Mouse (Mus musculus) CH12.LX (cell line): ENCODE measurements around the gene Arhgap42. TPM values are rescaled to one million over a fixed set of nuclear protein-coding genes. Genes with fewer than 3 reads are reported as not detected.

Experiments
- DNase-seq: peaks from one replicate; pipeline ENCODE4 v3.0.0-alpha.2; 2013; ENCODE audit errors: extremely low read depth
- H3K27ac ChIP-seq: 2 replicates; pipeline ENCODE4 v1.5.1; 2012; ENCODE audit warnings: low read depth, mild to moderate bottlenecking, control low read depth, moderate library complexity; ENCODE audit not compliant: insufficient read depth
- H3K27me3 ChIP-seq: replicated peaks from 2 replicates; pipeline ENCODE3; 2012; ENCODE audit warnings: inconsistent platforms
- H3K36me3 ChIP-seq, 2 experiments: replicated peaks in 1 of 2; 2 replicates each; pipeline versions ENCODE3 to v1.6.1; 2012; ENCODE audit warnings: inconsistent platforms in 1 of 2, low read length in 1 of 2, mild to moderate bottlenecking in 1 of 2, mixed read lengths in 1 of 2, moderate library complexity in 1 of 2; ENCODE audit not compliant: control insufficient read depth in 1 of 2, insufficient read depth in 1 of 2
- H3K4me1 ChIP-seq, 2 experiments: 2 replicates each; pipeline ENCODE4 v1.6.1; 2012; ENCODE audit warnings: inconsistent platforms in 1 of 2, moderate library complexity in 1 of 2; ENCODE audit not compliant: insufficient read depth in 2 of 2, control insufficient read depth in 1 of 2
- H3K4me2 ChIP-seq: 2 replicates; pipeline ENCODE4 v1.6.1; 2012; ENCODE audit warnings: low read depth, mild to moderate bottlenecking, control low read depth; ENCODE audit not compliant: poor library complexity, insufficient read depth, severe bottlenecking
- H3K4me3 ChIP-seq, 3 experiments: fragments of 150-350 bp in 1 of 3; sonication (generic) in 1 of 3; replicated peaks in 1 of 3; 2 replicates each; pipeline versions ENCODE3 to v1.5.1; 2011 to 2012; ENCODE audit warnings: low read depth in 2 of 3, low read length in 2 of 3, mild to moderate bottlenecking in 2 of 3, moderate library complexity in 2 of 3, control low read depth in 1 of 3, improper control_type of control experiment in 1 of 3, inconsistent platforms in 1 of 3, mixed read lengths in 1 of 3; ENCODE audit not compliant: poor library complexity in 1 of 3
- H3K79me2 ChIP-seq: replicated peaks from 2 replicates; pipeline ENCODE4 v1.6.1; 2012; ENCODE audit warnings: mild to moderate bottlenecking, moderate library complexity; ENCODE audit not compliant: control insufficient read depth, poor library complexity, insufficient read depth, severe bottlenecking; ENCODE audit errors: extremely low read depth
- H3K9ac ChIP-seq: 2 replicates; pipeline ENCODE4 v1.6.1; 2012; ENCODE audit warnings: low read depth, mild to moderate bottlenecking, control low read depth, moderate library complexity; ENCODE audit not compliant: insufficient read depth
- H3K9me3 ChIP-seq: replicated peaks from 2 replicates; pipeline ENCODE3; 2012; ENCODE audit warnings: low read length, inconsistent platforms, mixed read lengths
- CHD1 ChIP-seq: IDR thresholded peaks from 2 replicates; pipeline ENCODE4 v1.6.1; 2012; ENCODE audit warnings: low read depth, low read length, improper control_type of control experiment, inconsistent platforms
- CHD2 ChIP-seq: IDR thresholded peaks from 2 replicates; pipeline ENCODE4 v1.6.1; 2011; ENCODE audit warnings: low read length, improper control_type of control experiment
- CTCF ChIP-seq, 2 experiments: IDR thresholded peaks in 1 of 2; conservative IDR thresholded peaks in 1 of 2; 2 replicates each; pipeline ENCODE4 v1.5.1; 2011 to 2012; ENCODE audit warnings: low read depth in 2 of 2, low read length in 2 of 2, improper control_type of control experiment in 1 of 2, inconsistent platforms in 1 of 2, mild to moderate bottlenecking in 1 of 2, moderate library complexity in 1 of 2
- EP300 ChIP-seq: IDR thresholded peaks from 2 replicates; pipeline ENCODE4 v1.6.1; 2011; ENCODE audit warnings: low read length, improper control_type of control experiment
- ETS1 ChIP-seq: conservative IDR thresholded peaks from 2 replicates; pipeline ENCODE4 v1.6.1; 2012; ENCODE audit warnings: low read depth, mild to moderate bottlenecking, inconsistent platforms, low read length, improper control_type of control experiment, moderate library complexity
- GABPA ChIP-seq: IDR thresholded peaks from 2 replicates; pipeline ENCODE4 v1.6.1; 2012; ENCODE audit warnings: low read depth, low read length, improper control_type of control experiment, inconsistent platforms; ENCODE audit not compliant: insufficient replicate concordance
- JUN ChIP-seq: IDR thresholded peaks from 2 replicates; pipeline ENCODE4 v1.6.1; 2011; ENCODE audit warnings: low read depth, mild to moderate bottlenecking, low read length, improper control_type of control experiment, moderate library complexity; ENCODE audit not compliant: insufficient read depth
- JUND ChIP-seq: conservative IDR thresholded peaks from 2 replicates; pipeline ENCODE4 v1.6.1; 2011; ENCODE audit warnings: low read depth, low read length, improper control_type of control experiment
- KAT2A ChIP-seq: IDR thresholded peaks from 2 replicates; pipeline ENCODE4 v1.6.1; 2012; ENCODE audit warnings: low read length, improper control_type of control experiment, inconsistent platforms; ENCODE audit not compliant: insufficient replicate concordance
- MAFK ChIP-seq: IDR thresholded peaks from 2 replicates; pipeline ENCODE4 v1.6.1; 2011; ENCODE audit warnings: low read length, improper control_type of control experiment; ENCODE audit not compliant: insufficient replicate concordance
- MAX ChIP-seq: IDR thresholded peaks from 2 replicates; pipeline ENCODE4 v1.6.1; 2011; ENCODE audit warnings: low read length, improper control_type of control experiment
- MAZ ChIP-seq: IDR thresholded peaks from 2 replicates; pipeline ENCODE4 v1.6.1; 2012; ENCODE audit warnings: low read depth, mild to moderate bottlenecking, inconsistent platforms, low read length, improper control_type of control experiment, moderate library complexity
- MEF2A ChIP-seq: IDR thresholded peaks from 2 replicates; pipeline ENCODE4 v1.6.1; 2014; ENCODE audit warnings: low read depth, mild to moderate bottlenecking, inconsistent platforms, low read length, improper control_type of control experiment, borderline replicate concordance
- NRF1 ChIP-seq: IDR thresholded peaks from 2 replicates; pipeline ENCODE4 v1.6.1; 2014; ENCODE audit warnings: low read depth, mild to moderate bottlenecking, inconsistent platforms, low read length, improper control_type of control experiment, moderate library complexity
- POLR2A ChIP-seq: IDR thresholded peaks from 2 replicates; pipeline ENCODE4 v1.6.1; 2011; ENCODE audit warnings: low read depth, mild to moderate bottlenecking, improper control_type of control experiment, low read length
- POLR2AphosphoS2 ChIP-seq: IDR thresholded peaks from 2 replicates; pipeline ENCODE4 v1.6.1; 2011; ENCODE audit warnings: low read depth, low read length, improper control_type of control experiment
- RAD21 ChIP-seq: IDR thresholded peaks from 2 replicates; pipeline ENCODE4 v1.6.1; 2011; ENCODE audit warnings: low read depth, mild to moderate bottlenecking, low read length, improper control_type of control experiment, moderate library complexity
- RCOR1 ChIP-seq: conservative IDR thresholded peaks from 2 replicates; pipeline ENCODE4 v1.6.1; 2012; ENCODE audit warnings: low read depth, mild to moderate bottlenecking, inconsistent platforms, low read length, improper control_type of control experiment
- ZMIZ1 ChIP-seq: IDR thresholded peaks from 2 replicates; pipeline ENCODE4 v1.6.1; 2012; ENCODE audit warnings: low read depth, mild to moderate bottlenecking, inconsistent platforms, low read length, improper control_type of control experiment
- dilution Hi-C: fragments of 300-500 bp; cut with MboI; formaldehyde crosslinking; loops from 2 replicates; pipeline ENCODE4 v1.14.3; 2020; ENCODE audit warnings: low sequenced_read_pairs; ENCODE audit not compliant: extremely low pct_unique_long_range_greater_than_20kb, extremely low pct_ligation_motif_present
- in situ Hi-C: fragments of 300-500 bp; cut with MboI; formaldehyde crosslinking; loops from 3 replicates; pipeline ENCODE4 v1.14.3; 2019; ENCODE audit warnings: low sequenced_read_pairs, low pct_ligation_motif_present, low pct_unique_long_range_greater_than_20kb, mixed read lengths
- polyA plus RNA-seq: library from polyadenylated mRNA; unstranded; fragments of >175 nt; gene quantifications from 2 replicates; pipeline ENCODE4 v1.2.1, GENCODE M21; 2012; ENCODE audit warnings: low read depth; ENCODE audit not compliant: insufficient read length
- total RNA-seq, 2 experiments: library from RNA; depleted of rRNA; stranded (reverse); fragments of 300-350 nt in 1 of 2; fragments of >200 nt in 1 of 2; gene quantifications; 2 replicates each; pipeline ENCODE4 v1.2.3; 2012 to 2014

Arhgap42 gene
- total and polyA plus RNA-seq, 3 experiments, result not detected

DNA sequence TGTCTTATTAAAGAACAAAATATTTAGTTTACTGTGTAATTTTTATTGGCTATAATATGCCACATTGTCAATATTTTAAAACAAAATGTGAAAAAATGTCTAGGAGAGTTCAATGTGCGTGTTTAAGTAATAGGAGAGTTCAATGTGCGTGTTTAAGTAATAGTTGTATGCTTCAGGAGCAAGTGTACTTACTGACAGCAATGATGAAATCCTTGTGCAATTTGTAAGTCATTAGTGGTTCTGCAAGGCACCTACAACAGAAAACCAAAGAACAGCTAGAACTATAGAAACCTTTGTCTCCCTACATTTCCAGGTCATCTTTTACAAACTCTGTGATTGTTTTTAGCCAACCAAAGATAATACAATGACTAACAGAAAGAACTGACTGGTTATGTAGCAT, 223.8 kb downstream of the Arhgap42 start:
- Histone ChIP-seq H3K9ac (no peak overlapping the region), H3K9me3 (no peaks in the 10 kb centered on the region), H3K4me3 (no peak overlapping the region), H3K4me1 (no peaks in the 10 kb centered on the region), H3K27me3 (no peaks in the 10 kb centered on the region), H3K36me3 (no peaks in the 10 kb centered on the region), H3K79me2 (no peaks in the 10 kb centered on the region), H3K4me2 (no peak overlapping the region), H3K27ac (no peak overlapping the region)
- dilution Hi-C loops (no loop called here), in situ Hi-C loops (no loop called here)
- DNase-seq, result no peak
- no peak for TF ChIP-seq JUND
- no peak for TF ChIP-seq CHD2
- no peak for TF ChIP-seq ETS1
- no peak for TF ChIP-seq ZMIZ1
- TF ChIP-seq NRF1, result no peak
- no peak for TF ChIP-seq MAZ

DNA sequence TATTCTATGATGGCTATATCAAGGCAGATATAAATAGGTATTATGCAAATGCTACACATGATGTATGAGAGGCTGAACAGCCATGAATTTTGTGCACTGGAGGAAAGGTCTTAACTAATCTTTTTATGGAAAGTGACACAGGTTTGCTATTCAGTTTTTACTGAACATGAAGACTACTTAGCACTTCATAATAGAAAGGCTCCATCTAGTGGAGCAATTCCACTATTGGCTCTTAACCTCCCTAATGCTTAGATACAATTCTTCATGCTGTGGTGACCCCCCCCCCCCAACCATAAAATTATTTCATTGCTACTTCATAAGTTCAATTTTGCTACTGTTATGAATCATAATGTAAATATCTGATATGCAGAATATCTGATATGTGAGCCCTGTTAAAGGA, 237.7 kb downstream of the Arhgap42 start:
- no peaks in the 10 kb centered on the region for H3K9me3 ChIP-seq
- H3K36me3 ChIP-seq, result no peaks in the 10 kb centered on the region
- no peak overlapping the region for H3K9ac ChIP-seq
- TF ChIP-seq RAD21 (peak; percentile 6), KAT2A (no peak), MEF2A (no peak), MAX (no peak), CTCF (conservative IDR thresholded peaks at IDR 0.05 in 1 of 2, IDR thresholded peaks at IDR 0.05 in 1 of 2; ENCODE audit: low read depth in 2 of 2, low read length in 2 of 2) (peak in 1 of 2 experiments; percentile 15; a peak in 2 of 4 replicates), JUN (no peak), CHD2 (no peak), POLR2AphosphoS2 (no peak)
- TF ChIP-seq, all 38 proteins: peak for 2
- peak; percentile 8 for DNase-seq
- H3K79me2 ChIP-seq, result no peaks in the 10 kb centered on the region
- no peaks in the 10 kb centered on the region for H3K4me1 ChIP-seq
- H3K4me2 ChIP-seq, result no peak overlapping the region
- in situ Hi-C loops (no loop called here), dilution Hi-C loops (no loop called here)
- H3K4me3 ChIP-seq, result no peak overlapping the region
- no peaks in the 10 kb centered on the region for H3K27me3 ChIP-seq
- no peak overlapping the region for H3K27ac ChIP-seq

DNA sequence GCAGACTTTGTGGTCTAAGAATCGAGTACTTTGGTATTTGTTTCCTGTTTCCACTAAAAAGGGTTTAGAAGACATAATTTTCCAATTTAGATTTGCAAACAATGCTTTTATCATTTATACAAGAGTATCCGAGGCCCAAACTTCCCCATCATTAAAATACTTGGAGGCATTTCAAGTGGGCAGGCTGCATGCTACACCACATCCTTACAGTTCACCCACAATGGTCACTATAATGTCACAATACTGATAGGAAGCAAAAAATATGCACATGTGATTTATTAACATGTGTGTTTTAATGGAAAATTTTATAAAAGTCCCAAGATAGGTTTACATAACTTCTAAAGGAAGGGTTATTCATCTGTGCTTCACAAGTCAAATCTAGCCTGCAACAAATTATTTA, 242.4 kb downstream of the Arhgap42 start:
- TF ChIP-seq GABPA (no peak), NRF1 (no peak), POLR2A (no peak), RCOR1 (no peak), JUN (no peak), EP300 (no peak), CHD1 (no peak), MAFK (no peak), RAD21 (no peak), POLR2AphosphoS2 (no peak)
- Histone ChIP-seq H3K9ac (no peak overlapping the region), H3K27ac (no peak overlapping the region), H3K36me3 (no peaks in the 10 kb centered on the region), H3K4me3 (no peak overlapping the region), H3K79me2 (no peaks in the 10 kb centered on the region), H3K4me2 (no peak overlapping the region), H3K27me3 (no peaks in the 10 kb centered on the region), H3K9me3 (no peaks in the 10 kb centered on the region), H3K4me1 (no peaks in the 10 kb centered on the region)
- dilution Hi-C loops, result no loop called here
- in situ Hi-C loops, result no loop called here
- DNase-seq, result no peak
